Mouse (Mus musculus): ENCODE measurements around the gene Lmna. TPM values are rescaled to one million over a fixed set of nuclear protein-coding genes. Genes with fewer than 3 reads are reported as not detected.

Gene Lmna
- polyA plus RNA-seq, 1 experiment from 2014 or later: 109 TPM

DNA sequence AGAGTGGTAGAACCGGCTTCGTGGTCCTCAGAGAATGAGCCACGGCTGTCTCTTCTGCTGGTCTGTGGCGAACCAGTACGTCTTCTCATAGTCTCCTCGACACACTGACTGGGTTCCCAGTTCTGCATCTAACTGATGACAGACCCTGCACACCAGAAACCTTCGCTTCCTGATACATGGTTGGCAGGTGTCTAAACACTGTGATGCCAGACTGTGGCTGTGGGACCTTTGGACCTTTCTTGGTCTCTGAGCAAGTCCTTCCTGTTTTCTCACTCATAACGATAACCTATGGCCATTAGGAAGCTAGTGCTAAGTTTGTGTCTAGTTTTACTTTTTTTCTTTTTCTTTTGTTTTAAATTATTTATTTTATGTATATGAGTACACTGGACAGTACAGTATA lies 61.3 kb downstream of the Lmna start:
- WGBS: 84% methylated on average over 8 of the region's 8 CpGs
- H3K4me1 ChIP-seq: peaks cover 12% of the 10 kb centered on the region
- no peak for ATAC-seq (ENCODE audit: insufficient number of reproducible peaks, insufficient read depth, low FRiP score, low TSS enrichment)
- H3K36me3 ChIP-seq: no peaks in the 10 kb centered on the region
- H3K9me3 ChIP-seq: no peaks in the 10 kb centered on the region
- no peak overlapping the region for H3K27ac ChIP-seq
- no peak overlapping the region for H3K4me2 ChIP-seq (replicated peaks)
- H3K4me3 ChIP-seq: no peak overlapping the region
- H3K9ac ChIP-seq: no peak overlapping the region
- no peaks in the 10 kb centered on the region for H3K27me3 ChIP-seq

DNA sequence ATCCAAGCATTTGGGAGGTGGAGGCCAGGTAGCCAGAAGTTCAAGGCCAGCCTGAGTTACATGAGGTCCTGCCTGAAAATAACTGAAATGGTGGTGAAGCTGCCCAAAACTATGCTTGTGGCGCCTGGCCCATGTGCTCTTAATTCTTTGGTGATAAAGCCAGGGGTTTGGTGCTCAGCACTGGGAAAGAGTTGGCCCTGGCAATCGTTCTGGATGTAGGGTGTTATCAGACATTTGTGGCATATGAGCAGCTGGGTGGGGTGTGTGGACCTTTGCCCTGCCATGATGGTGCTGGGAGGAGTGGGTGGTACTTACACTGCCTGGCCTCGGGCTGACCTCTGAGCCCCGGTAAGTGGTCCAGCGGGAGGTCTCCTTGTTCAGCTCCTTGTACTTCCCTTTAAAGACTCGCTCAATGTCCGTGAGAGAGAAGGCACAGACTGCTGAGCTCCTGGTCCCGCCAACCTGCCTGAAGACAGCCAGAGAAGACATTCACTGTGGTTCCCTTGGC lies 62.0 kb downstream of the Lmna start:
- WGBS: 52% methylated on average over 8 of the region's 8 CpGs
- no peak for ATAC-seq (ENCODE audit: insufficient number of reproducible peaks, insufficient read depth, low FRiP score, low TSS enrichment)
- Histone ChIP-seq H3K36me3 (peaks cover 2% of the 10 kb centered on the region; the same call in 1 of the 2 replicates), H3K9ac (no peak overlapping the region), H3K27ac (no peak overlapping the region), H3K27me3 (no peaks in the 10 kb centered on the region), H3K9me3 (no peaks in the 10 kb centered on the region), H3K4me2 (replicated peaks) (no peak overlapping the region), H3K4me1 (peaks cover 12% of the 10 kb centered on the region), H3K4me3 (no peak overlapping the region)

DNA sequence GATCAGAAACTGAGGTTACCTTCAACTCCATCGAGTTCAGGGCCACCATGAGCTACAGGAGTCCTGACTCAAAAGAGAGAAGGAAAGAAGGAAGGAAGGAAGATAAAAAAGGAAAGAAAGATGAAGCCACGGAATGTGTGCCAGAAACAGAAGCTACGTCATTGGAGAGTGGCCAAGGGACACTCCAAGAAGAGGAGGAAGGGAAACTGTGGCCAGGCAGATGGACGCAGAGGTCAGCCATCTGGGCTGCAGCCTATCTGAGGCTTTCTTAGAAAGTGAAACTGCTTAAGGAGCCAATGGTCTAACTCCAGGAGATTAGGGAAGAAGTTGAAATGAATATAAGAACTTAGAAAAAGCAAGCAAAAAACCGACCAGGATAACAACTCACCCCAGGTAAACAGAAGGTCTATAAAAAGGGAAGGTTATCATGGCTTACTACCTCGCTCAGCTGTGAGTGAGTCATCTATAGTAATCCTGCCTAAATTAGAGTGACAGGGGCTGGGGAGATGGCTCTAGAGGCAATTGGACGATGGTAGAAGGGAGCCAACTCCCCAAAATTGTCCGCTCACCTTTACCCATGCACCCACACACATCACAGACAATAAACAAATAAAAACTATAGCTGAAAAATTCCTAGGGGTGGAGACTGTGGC lies 63.2 kb downstream of the Lmna start:
- no peaks in the 10 kb centered on the region for H3K9me3 ChIP-seq
- no peak overlapping the region for H3K9ac ChIP-seq
- H3K27ac ChIP-seq: no peak overlapping the region
- H3K36me3 ChIP-seq: peaks cover 5% of the 10 kb centered on the region; the same call in 1 of the 2 replicates
- ATAC-seq (ENCODE audit: insufficient number of reproducible peaks, insufficient read depth, low FRiP score, low TSS enrichment): no peak
- no peak overlapping the region for H3K4me3 ChIP-seq
- no peaks in the 10 kb centered on the region for H3K27me3 ChIP-seq
- WGBS: 72% methylated on average over 8 of the region's 8 CpGs
- no peak overlapping the region for H3K4me2 ChIP-seq (replicated peaks)
- H3K4me1 ChIP-seq: peaks cover 12% of the 10 kb centered on the region

DNA sequence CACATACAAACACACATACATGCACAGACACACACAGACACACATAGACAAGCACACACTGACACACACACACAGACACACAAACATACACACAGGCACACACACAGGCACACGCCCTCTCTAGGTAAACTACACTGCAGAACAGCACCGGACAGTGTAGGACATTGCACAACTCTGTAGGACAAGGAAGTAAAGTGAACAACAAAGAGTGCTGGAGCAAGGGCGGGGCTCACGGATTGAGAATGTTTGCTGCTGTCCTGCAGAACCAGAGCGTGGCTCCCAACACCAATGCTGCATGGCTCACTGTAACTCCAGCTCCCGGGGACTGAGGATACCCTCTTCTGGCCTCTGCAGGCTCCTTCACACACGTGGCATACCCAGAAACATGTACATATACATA lies 66.9 kb downstream of the Lmna start:
- no peak overlapping the region for H3K9ac ChIP-seq
- H3K4me2 ChIP-seq (replicated peaks): no peak overlapping the region
- H3K4me3 ChIP-seq: no peak overlapping the region
- no peak overlapping the region for H3K27ac ChIP-seq
- H3K4me1 ChIP-seq: peaks cover 6% of the 10 kb centered on the region; the same call in 1 of the 2 replicates
- no peaks in the 10 kb centered on the region for H3K9me3 ChIP-seq
- no peak for ATAC-seq (ENCODE audit: insufficient number of reproducible peaks, insufficient read depth, low FRiP score, low TSS enrichment)
- peaks cover 5% of the 10 kb centered on the region; the same call in 1 of the 2 replicates for H3K36me3 ChIP-seq
- WGBS: 80% methylated on average over 7 of the region's 7 CpGs
- H3K27me3 ChIP-seq: peaks cover 4% of the 10 kb centered on the region; the same call in 1 of the 2 replicates

DNA sequence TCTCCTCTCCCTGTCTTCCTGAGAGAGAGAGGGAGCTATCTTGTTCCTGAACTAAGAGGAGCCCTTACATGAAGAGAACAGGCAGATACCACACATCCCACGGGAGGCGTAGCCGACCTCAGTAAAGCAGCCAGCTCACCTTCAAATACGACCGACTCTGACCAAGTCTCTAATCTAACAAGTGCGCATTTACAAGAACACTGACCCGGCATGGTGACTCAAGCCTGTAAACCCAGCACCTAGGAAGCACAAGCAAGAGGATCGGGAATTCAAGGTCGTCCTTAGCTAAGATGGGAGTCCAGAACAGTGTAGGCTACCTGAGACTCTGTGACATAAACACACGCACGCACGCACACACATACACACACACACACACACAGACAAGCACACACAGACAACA lies 67.3 kb downstream of the Lmna start:
- Histone ChIP-seq H3K9me3 (no peaks in the 10 kb centered on the region), H3K36me3 (peaks cover 5% of the 10 kb centered on the region; the same call in 1 of the 2 replicates), H3K9ac (no peak overlapping the region), H3K4me3 (no peak overlapping the region), H3K4me1 (peaks cover 10% of the 10 kb centered on the region), H3K27ac (no peak overlapping the region), H3K27me3 (peaks cover 4% of the 10 kb centered on the region; the same call in 1 of the 2 replicates), H3K4me2 (replicated peaks) (no peak overlapping the region)
- 83% methylated on average over 12 of the region's 12 CpGs for WGBS
- no peak for ATAC-seq (ENCODE audit: insufficient number of reproducible peaks, insufficient read depth, low FRiP score, low TSS enrichment)

DNA sequence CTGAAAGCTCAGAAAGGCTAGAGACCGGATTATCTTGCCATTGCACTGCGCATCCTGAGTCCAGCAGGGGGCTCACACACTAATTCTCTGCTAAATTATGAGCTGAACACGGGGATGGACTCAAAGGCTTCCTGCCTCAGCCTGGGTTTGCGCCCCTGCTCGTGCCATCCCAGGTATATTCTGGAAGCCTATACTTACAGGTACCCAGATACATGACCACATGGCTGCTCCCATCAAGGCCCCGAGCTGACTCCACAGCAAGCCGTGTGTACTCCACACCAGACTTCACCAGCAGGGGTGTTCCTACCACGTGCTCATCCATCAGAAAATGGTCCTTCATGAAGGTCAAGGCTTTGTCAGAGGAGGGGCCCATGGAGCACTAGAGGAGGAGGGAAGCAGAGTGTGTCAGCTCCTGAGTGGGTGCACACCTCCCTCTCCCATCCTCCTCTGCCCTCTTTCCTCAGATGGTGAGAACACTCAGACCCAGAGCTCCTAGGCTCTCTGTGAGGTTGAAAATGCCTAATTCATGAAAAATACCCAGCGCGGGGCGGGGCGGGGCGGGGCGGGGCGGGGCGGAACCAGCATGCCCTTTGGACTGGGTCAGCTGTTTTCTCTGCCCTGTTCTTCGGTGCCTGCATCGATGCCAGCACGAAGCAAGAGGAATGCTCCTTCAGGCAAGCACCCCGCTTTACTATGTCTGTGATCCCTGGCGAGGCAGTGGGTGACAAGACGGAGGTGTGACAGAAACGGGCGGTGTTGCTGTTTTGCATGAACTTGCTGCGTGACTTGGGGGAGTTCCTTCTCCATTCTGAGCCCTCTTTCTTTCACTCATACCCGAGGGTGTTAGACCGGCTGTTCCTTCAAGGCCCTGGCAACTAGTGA lies 69.0 kb downstream of the Lmna start:
- Histone ChIP-seq H3K27me3 (peaks cover 4% of the 10 kb centered on the region; the same call in 1 of the 2 replicates), H3K36me3 (peaks cover 5% of the 10 kb centered on the region; the same call in 1 of the 2 replicates), H3K9ac (0 out of 2 replicates have a peak overlapping the region, but pooled peaks have one; percentile 10), H3K9me3 (no peaks in the 10 kb centered on the region), H3K4me3 (no peak overlapping the region), H3K4me2 (replicated peaks) (peak overlapping the region; percentile 29), H3K27ac (no peak overlapping the region), H3K4me1 (peaks cover 18% of the 10 kb centered on the region)
- WGBS: 23% methylated on average over 27 of the region's 27 CpGs
- no peak for ATAC-seq (ENCODE audit: insufficient number of reproducible peaks, insufficient read depth, low FRiP score, low TSS enrichment)

DNA sequence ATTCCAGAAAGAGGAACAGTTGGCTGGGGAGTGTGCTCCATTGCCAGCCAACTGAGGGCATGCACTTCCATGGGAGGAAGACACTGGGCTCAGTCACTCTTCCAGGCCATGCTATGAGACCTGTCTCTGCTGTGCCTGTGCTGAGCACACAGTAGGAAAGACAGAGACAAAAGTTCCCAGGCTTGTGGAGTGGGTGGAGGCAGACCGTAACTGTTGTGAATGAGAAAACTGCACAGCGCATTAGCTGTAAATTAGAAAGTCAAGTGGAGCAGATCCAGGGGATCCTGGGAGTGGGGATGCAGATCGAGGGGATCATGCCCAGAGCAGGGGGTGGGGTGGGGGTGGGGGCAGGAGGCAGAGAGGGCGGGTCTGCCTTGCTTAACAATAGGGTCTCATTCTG lies 70.2 kb downstream of the Lmna start:
- H3K27me3 ChIP-seq: peaks cover 4% of the 10 kb centered on the region; the same call in 1 of the 2 replicates
- no peak overlapping the region for H3K4me3 ChIP-seq
- no peak overlapping the region for H3K9ac ChIP-seq
- peaks cover 18% of the 10 kb centered on the region for H3K4me1 ChIP-seq
- WGBS: 64% methylated on average over 4 of the region's 4 CpGs
- peaks cover 7% of the 10 kb centered on the region; the same call in 1 of the 2 replicates for H3K36me3 ChIP-seq
- H3K27ac ChIP-seq: no peak overlapping the region
- H3K4me2 ChIP-seq (replicated peaks): no peak overlapping the region
- no peaks in the 10 kb centered on the region for H3K9me3 ChIP-seq
- no peak for ATAC-seq (ENCODE audit: insufficient number of reproducible peaks, insufficient read depth, low FRiP score, low TSS enrichment)

DNA sequence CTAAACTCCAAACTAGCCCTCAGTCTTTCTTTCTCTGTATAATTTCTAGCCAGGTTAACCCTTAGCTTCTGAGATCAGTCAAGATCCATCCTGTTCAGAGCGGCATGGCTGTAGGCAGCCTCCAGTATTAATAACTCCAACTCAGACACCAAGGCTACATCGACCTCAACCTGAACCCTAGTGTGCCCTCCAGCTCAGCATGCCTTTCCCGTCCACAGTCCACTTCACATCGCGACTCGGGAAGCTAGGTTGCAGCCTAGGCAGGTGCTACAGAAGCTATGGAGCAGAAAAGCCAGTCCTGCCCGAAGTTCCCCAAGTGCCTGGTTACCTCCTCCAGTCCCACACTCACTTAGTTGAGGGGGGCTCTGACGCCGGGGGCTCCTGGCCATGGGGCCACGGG lies 72.3 kb downstream of the Lmna start:
- H3K9me3 ChIP-seq: no peaks in the 10 kb centered on the region
- peaks cover 4% of the 10 kb centered on the region; the same call in 1 of the 2 replicates for H3K27me3 ChIP-seq
- peaks cover 18% of the 10 kb centered on the region for H3K4me1 ChIP-seq
- 78% methylated on average over 10 of the region's 10 CpGs for WGBS
- 0 out of 2 replicates have a peak overlapping the region, but pooled peaks have one; percentile 26 for H3K4me3 ChIP-seq
- H3K36me3 ChIP-seq: 0 out of 2 replicates have a peak, but pooled peaks cover 3% of the 10 kb centered on the region
- no peak overlapping the region for H3K27ac ChIP-seq
- no peak for ATAC-seq (ENCODE audit: insufficient number of reproducible peaks, insufficient read depth, low FRiP score, low TSS enrichment)
- H3K4me2 ChIP-seq (replicated peaks): peak overlapping the region; percentile 45
- H3K9ac ChIP-seq: no peak overlapping the region

DNA sequence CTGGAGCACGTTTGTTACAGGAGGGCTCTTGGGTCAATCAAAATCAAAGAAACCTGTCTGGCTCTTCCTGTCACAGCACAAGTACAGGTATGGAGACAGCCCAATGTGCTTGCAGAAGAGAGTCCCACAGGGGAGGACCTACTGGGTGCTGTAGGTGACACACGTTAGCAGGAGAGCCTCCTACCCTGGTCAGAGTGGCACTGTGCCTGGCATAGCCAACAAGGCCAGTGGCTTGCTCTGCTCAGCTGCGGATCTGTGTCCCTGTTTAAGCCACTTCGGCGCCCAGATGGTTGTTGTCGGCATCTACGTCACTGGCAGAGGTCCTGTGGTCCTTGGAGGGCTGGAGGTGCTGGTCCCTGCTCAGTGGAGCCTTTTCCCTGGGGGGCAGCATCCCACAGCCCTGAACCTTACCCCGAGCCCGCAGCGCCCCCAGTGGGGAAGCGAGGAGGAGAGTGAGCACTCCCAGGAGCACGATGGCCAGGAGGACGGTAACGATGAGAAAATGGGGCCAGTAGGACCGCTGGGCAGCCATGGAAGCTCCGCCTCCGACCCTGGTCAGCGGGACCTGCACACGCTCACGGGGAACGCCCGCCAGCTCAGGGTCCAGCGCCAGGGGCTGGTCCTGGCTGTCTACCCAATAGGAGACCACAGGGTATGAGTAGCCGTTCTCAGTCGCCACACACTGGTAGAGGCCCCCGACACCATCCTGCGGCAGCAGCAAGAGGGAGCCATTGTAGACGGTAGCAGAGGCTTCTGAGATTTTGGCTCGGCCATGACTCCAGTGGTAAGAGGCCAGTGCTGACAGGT lies 73.2 kb downstream of the Lmna start:
- Histone ChIP-seq H3K4me3 (peak overlapping the region; percentile 26), H3K4me1 (peaks cover 18% of the 10 kb centered on the region), H3K9me3 (no peaks in the 10 kb centered on the region), H3K36me3 (0 out of 2 replicates have a peak, but pooled peaks cover 3% of the 10 kb centered on the region), H3K4me2 (replicated peaks) (peak overlapping the region; percentile 45), H3K27me3 (peaks cover 4% of the 10 kb centered on the region; the same call in 1 of the 2 replicates), H3K9ac (no peak overlapping the region), H3K27ac (no peak overlapping the region)
- WGBS: 11% methylated on average over 29 of the region's 29 CpGs
- ATAC-seq (ENCODE audit: insufficient number of reproducible peaks, insufficient read depth, low FRiP score, low TSS enrichment): peak; percentile 81

DNA sequence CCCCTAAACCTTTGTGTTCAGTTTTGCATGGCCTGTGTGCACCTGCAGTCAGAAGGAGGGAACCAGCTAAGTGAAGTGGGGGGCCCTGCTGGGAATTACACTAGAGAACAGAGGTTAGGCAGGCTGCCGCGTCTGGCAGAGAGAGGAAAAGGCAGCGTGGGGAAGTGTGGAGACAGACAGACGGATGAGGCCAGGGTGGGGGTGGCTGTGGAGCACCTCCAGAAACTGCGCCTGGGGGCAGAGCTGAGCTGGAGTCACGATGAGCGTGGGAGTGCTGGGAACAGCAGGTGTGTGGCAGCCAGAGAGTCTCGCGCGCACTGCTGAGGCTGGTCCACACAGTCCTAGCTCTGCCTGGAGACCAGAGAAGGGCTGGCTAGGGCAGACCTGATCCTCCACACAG lies 74.2 kb downstream of the Lmna start:
- Histone ChIP-seq H3K9me3 (no peaks in the 10 kb centered on the region), H3K4me3 (no peak overlapping the region), H3K27ac (no peak overlapping the region), H3K27me3 (peaks cover under 1% of the 10 kb centered on the region; the same call in 1 of the 2 replicates), H3K4me2 (replicated peaks) (no peak overlapping the region), H3K36me3 (0 out of 2 replicates have a peak, but pooled peaks cover 3% of the 10 kb centered on the region), H3K4me1 (peaks cover 13% of the 10 kb centered on the region), H3K9ac (no peak overlapping the region)
- no peak for ATAC-seq (ENCODE audit: insufficient number of reproducible peaks, insufficient read depth, low FRiP score, low TSS enrichment)
- 52% methylated on average over 10 of the region's 10 CpGs for WGBS
